Mouse (Mus musculus) adrenal gland, adult 18-20 months (tissue): ENCODE results near the gene Tpst1. TPM values are rescaled to one million over a fixed set of nuclear protein-coding genes. Genes with fewer than 3 reads are reported as not detected.
A peak's percentile ranks its signal among the peaks of the same experiment; 100 is the strongest.

Experiments used
- DNase-seq, 2 experiments: peaks; one replicate each; pipeline ENCODE4 v3.0.0; 2021 to 2022; ENCODE audit warnings: low spot score in 2 of 2
- total RNA-seq, 2 experiments: library from RNA; stranded (reverse); gene quantifications; 1 replicate in 1 of 2; 2 replicates in 1 of 2; pipeline ENCODE4 v1.2.3; 2021

Tpst1 gene
- total RNA-seq, 2 experiments from 2014 or later = 27.2 to 28.8 TPM

- DNase-seq = no peak
These were observed 11.1 kb downstream of the Tpst1 start for GRCm38 (mm10) chr5:130084271-130084670.

- no peak for DNase-seq
These were observed 14.9 kb downstream of the Tpst1 start for GRCm38 (mm10) chr5:130088008-130088407.

- DNase-seq = no peak
These were observed 15.5 kb downstream of the Tpst1 start for GRCm38 (mm10) chr5:130088612-130089011.

DNA sequence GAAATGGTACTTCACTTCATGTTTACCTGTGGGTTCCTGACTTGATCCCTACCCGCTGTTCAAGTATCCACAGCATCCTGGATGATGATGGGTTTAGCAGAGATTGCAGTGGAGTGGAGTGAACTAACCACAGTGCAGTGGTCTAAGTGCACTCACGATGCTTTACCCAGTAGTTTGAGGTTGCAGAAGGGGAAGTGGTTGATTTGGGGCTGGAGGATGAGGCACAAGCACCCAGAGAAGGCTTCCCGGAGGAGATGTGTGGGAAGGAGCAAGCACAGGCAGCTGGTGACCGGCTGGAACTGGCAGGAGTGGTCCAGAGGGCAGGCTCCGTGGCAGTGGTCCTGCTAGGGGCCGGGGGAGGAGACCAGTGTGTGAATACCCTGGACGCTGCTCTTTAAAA is 16.1 kb downstream of the Tpst1 start:
- DNase-seq = no peak

DNA sequence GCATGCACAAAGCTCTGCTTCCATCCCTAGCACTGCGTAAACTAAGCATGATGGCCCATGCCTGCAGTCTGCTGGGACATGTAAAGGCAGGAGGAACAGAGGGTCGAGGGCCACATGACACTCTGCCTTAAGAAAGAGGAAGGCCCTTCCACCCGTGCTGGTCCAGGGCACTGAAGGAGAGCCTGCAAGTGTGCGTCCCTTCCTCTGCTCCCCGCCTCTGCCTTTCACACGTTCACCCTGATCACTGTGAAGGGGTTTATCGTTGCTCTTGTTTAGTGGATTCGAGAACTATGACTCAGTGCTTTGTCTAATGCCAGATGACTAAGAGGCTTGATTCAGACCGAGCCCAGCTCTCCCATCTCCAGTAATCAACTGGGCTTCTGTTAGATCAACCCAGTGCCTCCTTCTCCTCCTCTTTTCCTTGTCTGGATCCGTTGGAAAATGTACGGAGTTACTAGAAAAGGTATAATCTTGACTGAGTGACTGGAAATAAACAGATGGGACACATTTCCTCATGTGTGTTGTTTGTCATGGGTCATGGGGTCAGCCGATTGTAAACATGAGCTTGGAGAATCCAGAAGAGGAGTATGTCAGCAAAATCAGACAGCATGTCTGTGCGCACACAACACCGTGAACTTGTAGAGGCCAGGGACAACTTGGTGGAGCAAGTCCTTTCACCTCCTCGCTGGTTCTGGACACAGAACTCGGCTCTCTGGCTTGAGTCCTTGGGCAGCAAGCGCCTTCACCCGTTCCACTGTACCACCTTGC is 16.7 kb downstream of the Tpst1 start:
- peak in 1 of 2 experiments; percentile 37 for DNase-seq

DNA sequence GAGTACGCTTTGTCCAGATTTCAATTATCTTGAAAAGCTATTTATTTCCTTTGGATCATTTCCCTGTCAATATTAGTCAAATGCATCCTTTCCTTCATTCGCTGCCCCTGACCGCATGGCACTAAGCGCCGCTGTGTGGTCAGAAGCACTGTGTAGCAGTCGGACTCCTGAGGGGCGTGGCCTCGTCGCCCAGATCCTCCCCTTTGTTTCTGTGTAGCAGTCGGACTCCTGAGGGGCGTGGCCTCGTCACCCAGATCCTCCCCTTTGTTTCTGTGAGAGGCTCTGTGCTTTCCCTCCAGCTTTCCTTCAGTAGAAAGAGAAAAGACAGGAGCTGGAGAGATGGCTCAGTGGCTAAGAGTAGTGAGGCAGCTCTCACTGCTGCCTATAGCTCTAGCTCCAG is 23.6 kb downstream of the Tpst1 start:
- no peak for DNase-seq

DNA sequence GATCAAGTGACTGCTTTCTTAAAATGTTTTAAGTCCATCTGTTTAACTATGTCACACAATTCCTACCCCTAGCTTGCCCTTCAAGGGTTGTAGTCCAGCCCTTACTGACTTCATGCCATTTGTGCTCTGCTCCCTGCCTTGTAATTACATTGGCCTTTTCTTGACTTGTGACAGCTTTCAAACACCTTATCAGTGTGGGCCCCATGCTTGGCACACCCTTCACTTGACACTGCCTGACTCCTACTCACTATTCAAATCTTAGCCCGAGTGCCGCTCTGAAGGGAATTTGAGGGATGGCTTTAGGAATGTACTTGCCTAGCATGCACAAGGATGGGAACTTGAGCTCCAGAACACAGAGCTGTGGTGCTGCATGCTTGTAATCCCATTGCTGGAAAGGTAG is 24.7 kb downstream of the Tpst1 start:
- DNase-seq = no peak

GRCm38 (mm10) chr5:130101724-130102123 is 28.6 kb downstream of the Tpst1 start:
- DNase-seq = no peak

DNA sequence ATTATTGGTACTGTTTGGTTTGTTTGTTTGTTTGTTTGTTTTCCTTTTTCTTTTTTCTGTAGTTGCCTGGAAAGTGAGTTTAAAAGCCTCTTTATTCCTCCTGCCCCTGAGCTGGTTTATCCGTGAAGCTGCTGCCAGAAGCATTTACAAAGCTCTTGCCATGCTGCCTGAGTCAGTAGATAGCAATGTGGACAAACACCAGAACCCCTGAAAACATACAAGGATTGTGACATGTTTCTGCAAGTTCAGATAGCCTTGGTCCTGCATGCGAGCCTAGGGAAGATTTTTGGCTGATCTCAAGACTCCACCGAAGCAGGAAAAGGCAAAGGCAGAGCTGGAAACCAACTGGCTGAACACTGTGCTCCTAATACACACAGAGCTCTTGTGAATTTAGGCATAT is 36.2 kb downstream of the Tpst1 start:
- DNase-seq = no peak

GRCm38 (mm10) chr5:130110632-130111464 is 37.7 kb downstream of the Tpst1 start:
- no peak for DNase-seq

GRCm38 (mm10) chr5:130112653-130113052 is 39.5 kb downstream of the Tpst1 start:
- DNase-seq = no peak

- no peak for DNase-seq
These were observed 43.0 kb downstream of the Tpst1 start for GRCm38 (mm10) chr5:130116116-130116515.

DNA sequence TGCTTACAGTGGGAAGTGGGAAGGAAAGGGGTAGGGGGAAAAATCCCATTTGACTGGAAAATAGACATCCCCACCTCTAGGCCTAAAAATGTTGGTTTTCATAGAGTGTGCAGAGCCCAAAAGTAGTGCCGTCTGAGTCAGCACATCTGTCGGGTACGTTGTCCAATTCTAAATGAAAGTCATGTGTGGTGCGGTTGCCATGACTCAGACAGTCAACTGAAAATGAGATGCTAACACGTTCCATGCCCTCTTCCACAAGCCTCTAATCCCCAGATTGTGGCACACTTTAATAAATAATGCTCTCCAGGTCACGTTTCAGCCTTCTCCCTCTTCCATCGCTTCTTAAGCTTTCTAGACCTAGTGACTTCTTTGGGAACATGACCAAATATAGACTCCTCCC is 43.7 kb downstream of the Tpst1 start:
- DNase-seq = no peak

GRCm38 (mm10) chr5:130117932-130118331 is 44.8 kb downstream of the Tpst1 start:
- DNase-seq = no peak

DNA sequence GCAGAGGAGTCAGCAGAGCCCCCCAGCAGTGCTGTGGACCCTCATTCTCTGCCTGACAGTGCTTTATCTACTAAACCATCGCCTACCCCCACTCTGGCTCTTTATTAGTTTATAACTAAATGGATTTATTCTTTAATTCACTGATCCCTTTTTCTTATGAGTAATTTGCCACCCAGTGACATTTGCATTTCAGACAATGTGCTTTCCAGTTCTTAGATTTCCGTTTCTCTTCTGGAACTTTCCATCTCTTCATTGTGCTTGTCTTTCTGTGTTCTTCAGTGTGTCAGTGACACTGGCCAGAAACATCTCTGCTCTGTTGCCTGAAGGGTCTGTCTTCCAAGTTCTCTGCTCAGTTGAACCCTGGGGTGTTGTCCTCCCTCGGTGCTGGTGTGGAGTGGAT is 46.1 kb downstream of the Tpst1 start:
- DNase-seq = no peak

- DNase-seq = no peak
These were observed 47.1 kb downstream of the Tpst1 start for GRCm38 (mm10) chr5:130120070-130120736.

GRCm38 (mm10) chr5:130120904-130121303 is 47.8 kb downstream of the Tpst1 start:
- DNase-seq = no peak

DNA sequence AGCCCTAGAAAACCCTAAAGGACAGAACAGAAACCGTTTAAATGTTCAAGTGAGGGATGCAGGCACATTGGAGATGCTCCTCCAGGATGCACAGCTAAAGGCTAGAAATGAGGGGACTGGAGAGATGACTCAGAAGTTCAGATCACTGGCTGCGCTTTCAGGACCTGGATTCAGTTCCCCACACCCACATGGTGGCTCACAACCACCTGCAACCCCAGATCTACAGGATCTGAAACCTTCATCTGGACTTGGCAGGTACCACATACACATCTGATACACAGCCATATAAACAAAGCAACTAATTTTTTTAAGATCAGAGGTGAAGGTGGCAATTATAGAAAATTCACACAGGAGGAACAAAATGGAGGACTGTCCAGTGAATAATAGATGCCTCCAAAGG is 49.2 kb downstream of the Tpst1 start:
- DNase-seq = no peak

DNA sequence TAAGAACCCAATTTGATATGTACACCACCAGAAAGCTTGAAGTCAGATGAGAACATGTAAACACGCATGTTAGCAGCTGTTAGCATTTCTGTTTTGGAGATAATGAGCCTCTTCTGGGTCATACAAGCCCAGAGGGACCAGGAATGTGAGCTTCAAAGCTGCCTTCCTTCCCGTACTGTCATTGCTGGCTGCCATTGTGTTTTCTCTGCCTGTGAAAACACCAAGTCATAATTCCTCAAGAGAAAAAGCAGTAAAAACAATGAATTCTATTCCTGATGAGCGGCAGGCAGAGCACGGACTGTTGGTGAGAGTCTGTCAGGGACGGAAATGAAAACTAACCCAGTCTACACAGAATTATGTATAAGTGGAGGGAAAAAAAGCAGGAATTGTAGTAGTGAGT is 51.1 kb downstream of the Tpst1 start:
- no peak for DNase-seq

GRCm38 (mm10) chr5:130128686-130129523 is 55.8 kb downstream of the Tpst1 start:
- DNase-seq = no peak

DNA sequence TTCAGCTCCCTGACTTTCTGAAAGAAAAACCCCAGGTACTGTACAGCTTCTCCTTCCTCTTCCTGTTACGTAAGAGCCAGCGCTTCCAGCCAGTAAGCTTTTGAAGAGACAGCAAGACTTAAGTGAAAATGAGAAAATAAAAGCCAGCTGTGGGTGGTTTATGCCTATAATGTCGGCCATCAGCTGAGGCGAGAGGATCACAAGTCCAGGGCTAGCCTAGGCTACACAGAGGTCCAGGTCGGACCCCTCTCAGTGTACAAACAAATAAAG is 56.3 kb downstream of the Tpst1 start:
- DNase-seq = no peak
